Mouse (Mus musculus) stomach, embryonic 16.5 days (tissue): Measurements from ENCODE around the gene Acss2. TPM values are rescaled to one million over a fixed set of nuclear protein-coding genes. Genes with fewer than 3 reads are reported as not detected.

ENCODE experiments used
- ATAC-seq: fragments of 200-750 bp; cut with Nextera tagmentation; 2 replicates; pipeline ENCODE4 v1.8.0; 2017; ENCODE audit warnings: moderate number of reproducible peaks, moderate TSS enrichment; ENCODE audit not compliant: insufficient read depth, low FRiP score
- H3K27ac ChIP-seq: fragments of 300-500 bp; sonication (generic); 2 replicates; pipeline ENCODE4 v1.5.1; 2014; ENCODE audit warnings: low read length
- H3K27me3 ChIP-seq: fragments of 300-500 bp; sonication (generic); 2 replicates; pipeline ENCODE4 v1.6.1; 2014; ENCODE audit warnings: low read length, control low read depth, mixed read lengths; ENCODE audit not compliant: control insufficient read depth, insufficient read depth
- H3K36me3 ChIP-seq: fragments of 300-500 bp; sonication (generic); 2 replicates; pipeline ENCODE4 v1.6.1; 2014; ENCODE audit warnings: low read length; ENCODE audit not compliant: control insufficient read depth, insufficient read depth
- H3K4me1 ChIP-seq: fragments of 300-500 bp; sonication (generic); 2 replicates; pipeline ENCODE4 v1.6.1; 2014; ENCODE audit warnings: low read length, control low read depth, mixed read lengths; ENCODE audit not compliant: control insufficient read depth, insufficient read depth
- H3K4me2 ChIP-seq: fragments of 300-500 bp; sonication (generic); 2 replicates; pipeline ENCODE4 v1.6.1; 2014; ENCODE audit warnings: low read depth, low read length, mixed read lengths
- H3K4me3 ChIP-seq: fragments of 300-500 bp; sonication (generic); replicated peaks from 2 replicates; pipeline ENCODE4 v1.5.1; 2014; ENCODE audit warnings: mild to moderate bottlenecking, low read length
- H3K9ac ChIP-seq: fragments of 300-500 bp; sonication (generic); 2 replicates; pipeline ENCODE4 v1.6.1; 2014; ENCODE audit warnings: low read length
- H3K9me3 ChIP-seq: fragments of 300-500 bp; sonication (generic); replicated peaks from 2 replicates; pipeline ENCODE4 v1.6.1; 2016; ENCODE audit warnings: low read length, control low read depth; ENCODE audit not compliant: control insufficient read depth
- WGBS: fragments of 180-500 bp; shearing (Covaris S2); extraction: QIAGEN DNeasy Blood & Tissue Kit; methylation state at CpG from one replicate; pipeline ENCODE4 v1.1.7; 2014; 5-methylcytosine and 5-hydroxymethylcytosine counted together
- microRNA counts: library from miRNA; unstranded; fragments of <30 nt; microRNA quantifications from one replicate; lab custom pipeline; 2016
- microRNA-seq: library from miRNA; unstranded; fragments of <30 nt; microRNA quantifications from one replicate; pipeline ENCODE4, GENCODE M21; 2016
- polyA plus RNA-seq: library from polyadenylated mRNA; unstranded; fragments of >200 nt; fragmentation: Nextera tagmentation; extraction: Ambion mirVana; gene quantifications from 2 replicates; pipeline ENCODE4 v1.2.1, GENCODE M21; 2015

Acss2 gene
- polyA plus RNA-seq, 1 experiment from 2014 or later = 15.4 TPM

DNA sequence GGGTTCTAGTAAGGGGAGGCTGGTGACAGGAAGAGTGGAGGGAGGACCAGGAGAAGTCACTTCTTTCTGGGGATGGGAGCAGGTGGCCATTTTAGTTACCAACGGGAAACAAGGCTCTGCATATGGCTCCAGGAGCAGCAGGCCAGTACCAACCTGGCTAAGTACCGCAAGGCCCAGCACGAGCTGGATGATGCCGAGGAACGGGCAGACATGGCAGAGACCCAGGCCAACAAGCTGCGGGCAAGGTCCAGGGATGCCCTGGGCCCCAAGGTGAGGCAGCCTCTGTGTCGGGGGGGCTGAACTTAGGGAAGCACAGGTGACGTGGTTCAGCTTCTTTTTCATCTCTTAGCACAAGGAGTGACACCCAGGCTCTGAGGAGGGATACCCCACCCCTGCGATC, 116.0 kb downstream of the Acss2 start:
- Histone ChIP-seq H3K4me1 (peaks cover 5% of the 10 kb centered on the region), H3K9ac (no peak overlapping the region), H3K36me3 (peaks cover 33% of the 10 kb centered on the region), H3K27me3 (peaks cover 28% of the 10 kb centered on the region), H3K27ac (no peak overlapping the region), H3K9me3 (no peaks in the 10 kb centered on the region), H3K4me2 (no peak overlapping the region), H3K4me3 (no peak overlapping the region)
- WGBS = 89% methylated on average over 9 of the region's 9 CpGs
- no peak for ATAC-seq

DNA sequence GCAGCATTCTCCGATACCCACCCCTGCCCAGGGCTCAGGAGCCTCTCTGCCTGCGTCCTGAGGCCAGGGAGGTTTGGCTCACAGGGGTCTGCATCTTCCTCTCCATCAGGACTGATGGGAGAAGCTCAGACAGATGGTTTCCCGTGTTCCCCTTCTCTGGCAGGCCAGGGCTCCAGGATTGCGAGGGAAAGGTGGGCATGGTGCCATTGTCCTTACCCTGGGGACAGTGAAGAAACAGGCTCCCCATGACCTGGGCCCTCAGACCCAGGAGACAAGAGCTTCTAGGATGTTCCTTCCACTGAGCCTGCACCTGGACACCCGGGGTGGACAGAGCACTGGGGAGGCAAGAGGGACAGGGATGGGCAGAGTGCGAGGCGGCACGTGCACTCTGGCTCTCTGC, 116.8 kb downstream of the Acss2 start:
- Histone ChIP-seq H3K9me3 (no peaks in the 10 kb centered on the region), H3K4me3 (no peak overlapping the region), H3K36me3 (peaks cover 38% of the 10 kb centered on the region), H3K27me3 (peaks cover 24% of the 10 kb centered on the region), H3K4me2 (no peak overlapping the region), H3K4me1 (peaks cover 2% of the 10 kb centered on the region), H3K9ac (no peak overlapping the region), H3K27ac (no peak overlapping the region)
- 90% methylated on average over 8 of the region's 8 CpGs for WGBS
- ATAC-seq = no peak

MicroRNA genes within 50 kb of the gene (microRNA counts, 519-probe panel; counts per million panel counts)
- microRNA mmu-miR-499 (lab: Ali Mortazavi, UCI) = 2,168 counts per million, percentile 45 among the panel's probes with 10 or more counts

Small RNA genes within 50 kb of the gene (microRNA-seq; reads per million reads assigned to microRNA genes)
- gene Mir499 = 8.9 reads per million, percentile 30 among the genes with 10 or more reads in this experiment

Other genes with a start within 250 kb of the Acss2 start
- 168 and 206 TPM in 2 replicates for gene Map1lc3a, start 241.7 kb upstream of the Acss2 start, polyA plus RNA-seq
- 54.0 and 63.8 TPM in 2 replicates for gene Pigu, start 160.5 kb upstream of the Acss2 start, polyA plus RNA-seq
- gene Trp53inp2, start 136.9 kb upstream of the Acss2 start, polyA plus RNA-seq = 34.0 and 49.9 TPM in 2 replicates
- gene Ncoa6, start 44.1 kb upstream of the Acss2 start, polyA plus RNA-seq = 13.6 and 13.9 TPM in 2 replicates
- gene Ggt7, start 289 bp downstream of the Acss2 start, polyA plus RNA-seq = 4.5 and 5.0 TPM in 2 replicates
- gene Gss, start 74.9 kb downstream of the Acss2 start, polyA plus RNA-seq = 41.8 and 42.5 TPM in 2 replicates
- gene Myh7b, start 93.3 kb downstream of the Acss2 start, polyA plus RNA-seq = 0.21 and 0.58 TPM in 2 replicates
- gene Trpc4ap, start 174.4 kb downstream of the Acss2 start, polyA plus RNA-seq = 111 and 115 TPM in 2 replicates
- 112 and 114 TPM in 2 replicates for gene Edem2, start 211.5 kb downstream of the Acss2 start, polyA plus RNA-seq
- not detected in 2 replicates for gene Gm17581, start 217.9 kb downstream of the Acss2 start, polyA plus RNA-seq
- 18.2 and 23.1 TPM in 2 replicates for gene Procr, start 233.2 kb downstream of the Acss2 start, polyA plus RNA-seq